Mouse (Mus musculus) lung, adult 2 months (tissue): ENCODE results near the gene Mgat5.

Experiments
- CTCF ChIP-seq: fragments of 200-500 bp; IDR thresholded peaks from 2 replicates; pipeline ENCODE4 v1.5.1; 2011; ENCODE audit warnings: mild to moderate bottlenecking, low read length, control low read depth; ENCODE audit not compliant: insufficient read depth
- POLR2A ChIP-seq: fragments of 200-500 bp; IDR thresholded peaks from 2 replicates; pipeline ENCODE4 v1.6.1; 2011; ENCODE audit warnings: low read depth, mild to moderate bottlenecking, control low read depth, low read length, borderline replicate concordance; ENCODE audit errors: extremely low read depth

- no peak for TF ChIP-seq CTCF
- no peak for TF ChIP-seq POLR2A
Measured at GRCm38 (mm10) chr1:127511362-127511761, 306.5 kb downstream of the Mgat5 start.
